Mouse (Mus musculus) cerebellum, adult (tissue): ENCODE results near the gene Gm34653.

Experiments used
- ATAC-seq: cut with Nextera tagmentation; 2 replicates; pipeline ENCODE4 v1.9.2; 2017; ENCODE audit warnings: mild to moderate bottlenecking, moderate library complexity, mixed read lengths; ENCODE audit not compliant: insufficient number of reproducible peaks, low FRiP score, low TSS enrichment

The Gm34653 gene

DNA sequence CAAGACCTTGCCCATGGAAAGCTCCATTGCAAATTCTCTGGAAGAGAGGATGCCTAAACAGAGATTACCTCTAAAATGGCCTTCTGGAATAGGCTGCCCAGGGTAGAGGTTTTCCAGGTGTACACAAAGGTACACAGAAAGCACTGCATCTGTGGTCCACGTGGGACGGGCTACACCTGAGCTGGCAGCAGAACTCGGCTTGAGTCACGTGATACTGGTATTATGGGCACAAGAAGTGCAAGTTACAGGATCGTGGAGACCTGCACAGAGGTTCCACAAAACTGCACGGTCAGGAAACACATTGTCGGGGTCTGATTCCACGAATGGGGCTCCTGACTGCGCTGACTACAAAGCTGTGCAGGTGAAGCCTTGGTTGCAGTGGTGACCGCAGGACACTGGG, 47.2 kb downstream of the Gm34653 start:
- no peak for ATAC-seq

DNA sequence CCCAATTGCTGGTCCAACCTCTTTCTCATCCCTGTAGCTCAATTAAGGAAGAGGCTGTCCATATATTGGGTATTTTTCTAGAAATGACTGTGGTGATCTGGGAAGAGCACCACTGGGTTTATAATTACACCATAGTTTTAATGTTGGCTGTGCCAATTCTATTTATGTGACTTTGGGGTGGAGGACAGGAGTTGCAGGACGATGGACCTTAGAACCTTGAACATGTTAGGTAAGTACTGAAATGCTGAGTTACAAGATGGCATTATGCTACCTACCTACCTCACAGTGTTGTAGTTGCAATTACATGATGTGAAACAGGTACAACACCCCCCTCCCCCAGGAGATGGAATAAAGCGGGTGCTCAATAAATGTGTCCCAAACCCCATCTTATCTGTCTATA, 50.0 kb downstream of the Gm34653 start:
- ATAC-seq = no peak

DNA sequence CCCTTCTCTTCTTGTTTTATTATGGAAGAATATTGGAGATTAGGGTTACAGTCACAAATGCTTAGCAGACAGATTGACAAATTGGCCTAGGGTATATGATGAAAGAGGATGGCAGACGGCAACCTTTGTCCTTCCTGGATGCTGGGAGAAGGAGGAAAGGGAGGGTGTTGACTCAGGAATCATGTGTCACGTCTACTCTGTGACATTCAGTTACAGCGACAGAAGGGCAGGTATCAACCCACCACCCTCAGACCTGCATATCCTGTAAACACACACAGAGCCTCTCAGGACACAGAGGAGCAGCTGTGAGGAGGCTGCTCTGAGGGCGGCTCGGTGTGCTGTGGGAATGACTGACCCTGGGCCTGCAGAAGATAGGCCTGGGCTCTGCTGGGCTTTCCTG, 50.4 kb downstream of the Gm34653 start:
- no peak for ATAC-seq

DNA sequence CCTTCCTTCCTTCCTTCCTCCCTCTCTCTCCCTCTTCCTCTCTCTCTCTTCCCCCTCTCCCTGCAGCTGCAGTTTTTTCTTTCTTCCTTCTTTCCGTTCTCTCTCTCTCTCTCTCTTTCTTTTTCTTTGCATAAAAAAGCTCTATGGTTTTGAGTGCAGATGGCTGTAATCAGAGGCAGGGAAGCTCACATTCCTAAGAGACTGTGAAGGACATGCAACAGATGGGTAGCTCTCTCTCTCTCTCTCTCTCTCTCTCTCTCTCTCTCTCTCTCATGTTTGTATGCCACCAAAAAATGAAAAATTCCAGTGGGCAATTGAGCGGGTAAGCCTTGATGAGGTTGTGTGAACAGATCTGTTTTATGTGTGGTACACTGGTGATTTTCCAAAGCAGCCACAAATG, 51.4 kb downstream of the Gm34653 start:
- ATAC-seq = no peak
